Mouse (Mus musculus): ENCODE results near the gene A430078G23Rik. TPM values are rescaled to one million over a fixed set of nuclear protein-coding genes. Genes with fewer than 3 reads are reported as not detected.
"Not testable (repeated sequence)": the region's sequence is repeated elsewhere in the genome, so short reads cannot be mapped to it uniquely, and the experiment has no call there.

The A430078G23Rik gene
- polyA plus RNA-seq (2014; fragmentation: Nextera tagmentation; extraction: Ambion mirVana): not detected in 2 replicates

GRCm38 (mm10) chr8:3353189-3353810 lies at the start of gene A430078G23Rik:
Gene A430078G23Rik, plus strand, starts transcription at chr8:3353415.
- H3K9me3 ChIP-seq (ENCODE audit: control insufficient read depth, low read length): no peaks in the 10 kb centered on the region; the same call in 1 of the 2 replicates
- no peak for DNase-seq (ENCODE audit: low spot score)
- no peak for ATAC-seq (ENCODE audit: insufficient number of reproducible peaks, low FRiP score, low TSS enrichment, low read depth)

GRCm38 (mm10) chr8:3308205-3308800 lies 44.9 kb upstream of the A430078G23Rik start:
- H3K36me3 ChIP-seq (ENCODE audit: control insufficient read depth, insufficient read depth, low read length); H3K4me2 ChIP-seq (ENCODE audit: low read depth, severe bottlenecking); H3K4me3 ChIP-seq (ENCODE audit: low read depth, low read length); ATAC-seq (ENCODE audit: insufficient number of reproducible peaks, low FRiP score, low TSS enrichment, low read depth); H3K27me3 ChIP-seq (ENCODE audit: control insufficient read depth, insufficient read depth, low read length); H3K9ac ChIP-seq (ENCODE audit: low read length); DNase-seq (ENCODE audit: low spot score); H3K9me3 ChIP-seq (ENCODE audit: control insufficient read depth, low read length); H3K4me1 ChIP-seq (ENCODE audit: control insufficient read depth, insufficient read depth, low read length); H3K27ac ChIP-seq (replicated peaks; ENCODE audit: low read depth, low read length): not testable (repeated sequence)
- WGBS: 90% methylated on average over 13 of the region's 13 CpGs

More at GRCm38 (mm10) chr8:3353189-3353810, at the start of gene A430078G23Rik:
- no peaks in the 10 kb centered on the region for H3K27me3 ChIP-seq (ENCODE audit: control insufficient read depth, insufficient read depth, low read length)
- 81% methylated on average over 13 of the region's 13 CpGs for WGBS
- no peak within 1 kb of the TSS for H3K4me3 ChIP-seq (ENCODE audit: low read depth, low read length)
- H3K4me2 ChIP-seq (ENCODE audit: low read depth, severe bottlenecking): no peak within 1 kb of the TSS
- H3K4me1 ChIP-seq (ENCODE audit: control insufficient read depth, insufficient read depth, low read length): no peaks in the 10 kb centered on the region
- H3K9ac ChIP-seq (ENCODE audit: low read length): no peak within 1 kb of the TSS
- no peak within 1 kb of the TSS for H3K27ac ChIP-seq (replicated peaks; ENCODE audit: low read depth, low read length)
- no peaks in the 10 kb centered on the region for H3K36me3 ChIP-seq (ENCODE audit: control insufficient read depth, insufficient read depth, low read length)

DNA sequence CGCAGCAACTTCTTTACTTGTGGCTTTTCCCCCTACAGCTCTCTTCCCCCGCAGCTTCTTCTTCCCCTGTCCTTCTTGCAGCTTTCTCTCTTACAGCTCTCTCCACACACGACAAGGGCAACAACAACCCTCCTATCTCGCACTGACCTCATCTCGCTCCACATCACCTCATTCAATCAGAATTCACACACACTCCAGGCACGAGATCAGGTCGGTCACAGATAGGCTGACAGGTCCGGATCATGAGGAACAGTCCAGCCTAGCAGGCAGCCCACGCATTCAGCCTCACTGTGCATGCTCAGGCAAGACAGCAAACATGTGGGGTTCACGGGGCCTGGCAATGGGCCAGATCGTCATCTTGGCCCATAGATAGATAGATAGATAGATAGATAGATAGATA lies 43.6 kb upstream of the A430078G23Rik start:
- 92% methylated on average over 11 of the region's 11 CpGs for WGBS
- Histone ChIP-seq H3K4me1 (ENCODE audit: control insufficient read depth, insufficient read depth, low read length) (no peaks in the 10 kb centered on the region), H3K4me2 (ENCODE audit: low read depth, severe bottlenecking) (no peak overlapping the region), H3K9ac (ENCODE audit: low read length) (no peak overlapping the region), H3K9me3 (ENCODE audit: control insufficient read depth, low read length) (0 out of 2 replicates have a peak, but pooled peaks cover 2% of the 10 kb centered on the region), H3K36me3 (ENCODE audit: control insufficient read depth, insufficient read depth, low read length) (no peaks in the 10 kb centered on the region), H3K27me3 (ENCODE audit: control insufficient read depth, insufficient read depth, low read length) (no peaks in the 10 kb centered on the region), H3K27ac (replicated peaks; ENCODE audit: low read depth, low read length) (no peak overlapping the region), H3K4me3 (ENCODE audit: low read depth, low read length) (no peak overlapping the region)
- ATAC-seq (ENCODE audit: insufficient number of reproducible peaks, low FRiP score, low TSS enrichment, low read depth): no peak
- no peak for DNase-seq (ENCODE audit: low spot score)

DNA sequence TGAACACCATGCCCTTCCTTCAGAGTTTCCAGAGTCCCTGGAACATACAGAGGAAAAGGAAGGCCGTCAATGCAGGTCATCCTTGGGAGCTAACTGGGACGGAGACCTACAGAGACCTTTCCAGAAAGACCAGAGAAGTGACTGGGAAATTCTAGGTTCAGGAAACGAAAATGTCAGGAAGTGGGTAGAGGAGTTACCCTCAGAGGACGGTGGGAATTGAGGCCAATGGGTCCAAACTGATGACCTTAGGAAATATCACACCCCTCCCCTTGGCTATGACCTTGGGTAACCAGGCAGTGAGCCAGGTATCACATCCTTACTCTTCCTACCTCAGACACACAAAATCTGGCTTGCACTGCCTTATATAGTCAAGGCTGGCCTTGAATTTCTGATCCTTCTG lies 41.7 kb upstream of the A430078G23Rik start:
- no peak for ATAC-seq (ENCODE audit: insufficient number of reproducible peaks, low FRiP score, low TSS enrichment, low read depth)
- no peak for DNase-seq (ENCODE audit: low spot score)
- WGBS: 78% methylated on average over 4 of the region's 4 CpGs

GRCm38 (mm10) chr8:3313417-3313816 lies 39.8 kb upstream of the A430078G23Rik start:
- not testable (repeated sequence) for H3K9ac ChIP-seq (ENCODE audit: low read length); ATAC-seq (ENCODE audit: insufficient number of reproducible peaks, low FRiP score, low TSS enrichment, low read depth); H3K4me2 ChIP-seq (ENCODE audit: low read depth, severe bottlenecking); H3K9me3 ChIP-seq (ENCODE audit: control insufficient read depth, low read length); H3K4me3 ChIP-seq (ENCODE audit: low read depth, low read length); H3K27ac ChIP-seq (replicated peaks; ENCODE audit: low read depth, low read length); H3K27me3 ChIP-seq (ENCODE audit: control insufficient read depth, insufficient read depth, low read length); H3K4me1 ChIP-seq (ENCODE audit: control insufficient read depth, insufficient read depth, low read length); H3K36me3 ChIP-seq (ENCODE audit: control insufficient read depth, insufficient read depth, low read length); DNase-seq (ENCODE audit: low spot score)
- 73% methylated on average over 1 of the region's 1 CpGs for WGBS

More for the DNA sequence above, 41.7 kb upstream of the A430078G23Rik start:
- no peaks in the 10 kb centered on the region for H3K9me3 ChIP-seq (ENCODE audit: control insufficient read depth, low read length)
- no peak overlapping the region for H3K4me3 ChIP-seq (ENCODE audit: low read depth, low read length)
- no peak overlapping the region for H3K4me2 ChIP-seq (ENCODE audit: low read depth, severe bottlenecking)
- H3K27me3 ChIP-seq (ENCODE audit: control insufficient read depth, insufficient read depth, low read length): no peaks in the 10 kb centered on the region
- H3K4me1 ChIP-seq (ENCODE audit: control insufficient read depth, insufficient read depth, low read length): no peaks in the 10 kb centered on the region
- H3K36me3 ChIP-seq (ENCODE audit: control insufficient read depth, insufficient read depth, low read length): no peaks in the 10 kb centered on the region
- no peak overlapping the region for H3K9ac ChIP-seq (ENCODE audit: low read length)
- no peak overlapping the region for H3K27ac ChIP-seq (replicated peaks; ENCODE audit: low read depth, low read length)

DNA sequence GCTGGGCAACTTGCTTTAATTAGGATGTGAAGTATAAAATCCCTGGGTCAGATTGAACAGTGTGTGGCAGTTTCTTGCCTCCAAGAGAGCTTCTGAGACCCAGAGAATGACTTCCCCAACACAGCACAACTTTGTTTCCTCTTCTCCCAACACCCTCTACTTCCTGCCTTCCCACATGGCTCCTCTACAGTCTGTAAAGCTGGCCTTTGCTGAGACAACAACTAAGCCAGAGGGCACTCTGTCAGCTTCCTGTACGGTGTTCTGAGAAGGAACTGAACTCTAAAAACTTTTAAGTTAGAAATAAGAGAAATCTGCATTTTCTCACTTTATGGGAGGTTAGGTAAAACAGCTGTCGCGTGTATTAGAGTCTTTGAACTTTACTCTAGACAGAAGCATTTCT lies 39.4 kb upstream of the A430078G23Rik start:
- H3K36me3 ChIP-seq (ENCODE audit: control insufficient read depth, insufficient read depth, low read length): no peaks in the 10 kb centered on the region
- H3K4me2 ChIP-seq (ENCODE audit: low read depth, severe bottlenecking): no peak overlapping the region
- H3K4me1 ChIP-seq (ENCODE audit: control insufficient read depth, insufficient read depth, low read length): no peaks in the 10 kb centered on the region
- no peaks in the 10 kb centered on the region for H3K9me3 ChIP-seq (ENCODE audit: control insufficient read depth, low read length)
- H3K9ac ChIP-seq (ENCODE audit: low read length): no peak overlapping the region
- 73% methylated on average over 3 of the region's 3 CpGs for WGBS
- DNase-seq (ENCODE audit: low spot score) (no peak), ATAC-seq (ENCODE audit: insufficient number of reproducible peaks, low FRiP score, low TSS enrichment, low read depth) (no peak)
- H3K27me3 ChIP-seq (ENCODE audit: control insufficient read depth, insufficient read depth, low read length): no peaks in the 10 kb centered on the region
- no peak overlapping the region for H3K4me3 ChIP-seq (ENCODE audit: low read depth, low read length)
- no peak overlapping the region for H3K27ac ChIP-seq (replicated peaks; ENCODE audit: low read depth, low read length)

GRCm38 (mm10) chr8:3314345-3314744 lies 38.9 kb upstream of the A430078G23Rik start:
- H3K9me3 ChIP-seq (ENCODE audit: control insufficient read depth, low read length): no peaks in the 10 kb centered on the region
- ATAC-seq (ENCODE audit: insufficient number of reproducible peaks, low FRiP score, low TSS enrichment, low read depth) (no peak), DNase-seq (ENCODE audit: low spot score) (no peak)
- WGBS: 77% methylated on average over 2 of the region's 2 CpGs
- H3K4me1 ChIP-seq (ENCODE audit: control insufficient read depth, insufficient read depth, low read length): no peaks in the 10 kb centered on the region
- H3K9ac ChIP-seq (ENCODE audit: low read length): no peak overlapping the region
- H3K4me3 ChIP-seq (ENCODE audit: low read depth, low read length): no peak overlapping the region
- no peaks in the 10 kb centered on the region for H3K36me3 ChIP-seq (ENCODE audit: control insufficient read depth, insufficient read depth, low read length)
- H3K27ac ChIP-seq (replicated peaks; ENCODE audit: low read depth, low read length): no peak overlapping the region
- H3K27me3 ChIP-seq (ENCODE audit: control insufficient read depth, insufficient read depth, low read length): no peaks in the 10 kb centered on the region
- no peak overlapping the region for H3K4me2 ChIP-seq (ENCODE audit: low read depth, severe bottlenecking)

DNA sequence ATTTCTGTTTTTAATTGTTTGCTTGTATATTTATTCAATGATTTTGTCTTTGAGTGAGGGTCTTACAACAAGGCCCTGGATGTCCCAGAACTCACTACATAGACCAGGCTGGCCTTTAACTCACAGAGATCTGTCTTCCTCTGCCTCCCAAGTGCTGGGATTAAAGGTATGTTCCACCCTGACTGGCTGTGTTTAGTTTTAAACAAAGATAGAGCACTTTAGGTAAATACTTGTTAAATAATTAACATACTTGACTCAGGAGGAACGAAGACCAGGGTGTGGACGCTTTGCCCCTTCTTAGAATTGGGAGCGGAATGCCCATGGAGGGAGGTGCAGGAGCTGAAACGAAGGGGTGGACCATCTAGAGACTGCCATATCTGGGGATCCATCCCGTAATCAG lies 36.6 kb upstream of the A430078G23Rik start:
- Histone ChIP-seq H3K4me2 (ENCODE audit: low read depth, severe bottlenecking) (no peak overlapping the region), H3K36me3 (ENCODE audit: control insufficient read depth, insufficient read depth, low read length) (no peaks in the 10 kb centered on the region)
- ATAC-seq (ENCODE audit: insufficient number of reproducible peaks, low FRiP score, low TSS enrichment, low read depth): no peak

More for the DNA sequence above, 36.6 kb upstream of the A430078G23Rik start:
- Histone ChIP-seq H3K4me1 (ENCODE audit: control insufficient read depth, insufficient read depth, low read length) (no peaks in the 10 kb centered on the region), H3K27ac (replicated peaks; ENCODE audit: low read depth, low read length) (no peak overlapping the region), H3K27me3 (ENCODE audit: control insufficient read depth, insufficient read depth, low read length) (no peaks in the 10 kb centered on the region), H3K9ac (ENCODE audit: low read length) (no peak overlapping the region), H3K9me3 (ENCODE audit: control insufficient read depth, low read length) (no peaks in the 10 kb centered on the region), H3K4me3 (ENCODE audit: low read depth, low read length) (no peak overlapping the region)
- no peak for DNase-seq (ENCODE audit: low spot score)
- 89% methylated on average over 5 of the region's 5 CpGs for WGBS

Data from limb, embryonic 11.5 days (tissue).